Mouse (Mus musculus): Measurements from ENCODE around the gene Wdr26. TPM values are rescaled to one million over a fixed set of nuclear protein-coding genes. Genes with fewer than 3 reads are reported as not detected.

Gene Wdr26
- total and polyA plus RNA-seq, 2 experiments from 2014 or later = 44.1 to 49.6 TPM

- no peak for TF ChIP-seq CTCF (IDR thresholded peaks at IDR 0.05)
- DNase-seq (ENCODE audit: low spot score) (no peak), ATAC-seq (ENCODE audit: low FRiP score) (no peak)
- 77% methylated on average over 5 of the region's 5 CpGs for WGBS
- H3K4me2 ChIP-seq (ENCODE audit: low read depth, low read length, poor library complexity, severe bottlenecking) = no peak overlapping the region
- no peak overlapping the region for H3K4me3 ChIP-seq (ENCODE audit: low read depth, low read length)
- H3K4me1 ChIP-seq (ENCODE audit: insufficient read depth, low read length) = peaks cover 8% of the 10 kb centered on the region; the same call in 1 of the 2 replicates
- no peaks in the 10 kb centered on the region for H3K27me3 ChIP-seq (ENCODE audit: insufficient read depth, low read length)
- H3K9me3 ChIP-seq (ENCODE audit: low read length) = no peaks in the 10 kb centered on the region
- H3K36me3 ChIP-seq (ENCODE audit: insufficient read depth, low read length) = no peaks in the 10 kb centered on the region
- no peak overlapping the region for H3K27ac ChIP-seq (ENCODE audit: low read depth, low read length)
- no peak overlapping the region for H3K9ac ChIP-seq (replicated peaks; ENCODE audit: low read length, poor library complexity, severe bottlenecking)
Observed at GRCm38 (mm10) chr1:181258616-181259015, 46.8 kb upstream of the Wdr26 start.

GRCm38 (mm10) chr1:181257585-181258555 is 46.1 kb upstream of the Wdr26 start:
- 81% methylated on average over 20 of the region's 20 CpGs for WGBS
- H3K4me3 ChIP-seq (ENCODE audit: low read depth, low read length) = no peak overlapping the region
- DNase-seq (ENCODE audit: low spot score) (no peak), ATAC-seq (ENCODE audit: low FRiP score) (no peak)
- no peak for TF ChIP-seq CTCF (IDR thresholded peaks at IDR 0.05)
- H3K27me3 ChIP-seq (ENCODE audit: insufficient read depth, low read length) = no peaks in the 10 kb centered on the region
- H3K4me1 ChIP-seq (ENCODE audit: insufficient read depth, low read length) = peaks cover 8% of the 10 kb centered on the region; the same call in 1 of the 2 replicates
- H3K9me3 ChIP-seq (ENCODE audit: low read length) = no peaks in the 10 kb centered on the region
- H3K27ac ChIP-seq (ENCODE audit: low read depth, low read length) = no peak overlapping the region
- H3K9ac ChIP-seq (replicated peaks; ENCODE audit: low read length, poor library complexity, severe bottlenecking) = no peak overlapping the region
- H3K36me3 ChIP-seq (ENCODE audit: insufficient read depth, low read length) = no peaks in the 10 kb centered on the region
- no peak overlapping the region for H3K4me2 ChIP-seq (ENCODE audit: low read depth, low read length, poor library complexity, severe bottlenecking)

- H3K27me3 ChIP-seq (ENCODE audit: insufficient read depth, low read length) = no peaks in the 10 kb centered on the region
- no peak overlapping the region for H3K27ac ChIP-seq (ENCODE audit: low read depth, low read length)
- peak; percentile 56; the same call in 1 of the 2 replicates for ATAC-seq (ENCODE audit: low FRiP score)
Observed at GRCm38 (mm10) chr1:181256689-181257584, 45.1 kb upstream of the Wdr26 start.

GRCm38 (mm10) chr1:181255891-181256688 is 44.3 kb upstream of the Wdr26 start:
- H3K27ac ChIP-seq (ENCODE audit: low read depth, low read length) = no peak overlapping the region
- WGBS = 4% methylated on average over 20 of the region's 20 CpGs
- ATAC-seq (ENCODE audit: low FRiP score) (peak; percentile 73), DNase-seq (ENCODE audit: low spot score) (peak; percentile 77)
- no peaks in the 10 kb centered on the region for H3K27me3 ChIP-seq (ENCODE audit: insufficient read depth, low read length)
- H3K9me3 ChIP-seq (ENCODE audit: low read length) = no peaks in the 10 kb centered on the region
- no peaks in the 10 kb centered on the region for H3K36me3 ChIP-seq (ENCODE audit: insufficient read depth, low read length)
- H3K4me3 ChIP-seq (ENCODE audit: low read depth, low read length) = peak overlapping the region; percentile 24
- peak; percentile 55 for TF ChIP-seq CTCF (IDR thresholded peaks at IDR 0.05)
- H3K4me2 ChIP-seq (ENCODE audit: low read depth, low read length, poor library complexity, severe bottlenecking) = peak overlapping the region; percentile 69
- 0 out of 2 replicates have a peak overlapping the region, but pooled peaks have one; percentile 9 for H3K9ac ChIP-seq (replicated peaks; ENCODE audit: low read length, poor library complexity, severe bottlenecking)
- H3K4me1 ChIP-seq (ENCODE audit: insufficient read depth, low read length) = peaks cover 8% of the 10 kb centered on the region; the same call in 1 of the 2 replicates

More at GRCm38 (mm10) chr1:181256689-181257584, 45.1 kb upstream of the Wdr26 start:
- Histone ChIP-seq H3K4me1 (ENCODE audit: insufficient read depth, low read length) (peaks cover 8% of the 10 kb centered on the region; the same call in 1 of the 2 replicates), H3K9me3 (ENCODE audit: low read length) (no peaks in the 10 kb centered on the region), H3K4me3 (ENCODE audit: low read depth, low read length) (peak overlapping the region; percentile 24), H3K36me3 (ENCODE audit: insufficient read depth, low read length) (no peaks in the 10 kb centered on the region), H3K4me2 (ENCODE audit: low read depth, low read length, poor library complexity, severe bottlenecking) (peak overlapping the region; percentile 69), H3K9ac (replicated peaks; ENCODE audit: low read length, poor library complexity, severe bottlenecking) (0 out of 2 replicates have a peak overlapping the region, but pooled peaks have one; percentile 9)
- peak; percentile 19 for DNase-seq (ENCODE audit: low spot score)
- 26% methylated on average over 35 of the region's 36 CpGs for WGBS
- no peak for TF ChIP-seq CTCF (IDR thresholded peaks at IDR 0.05)

GRCm38 (mm10) chr1:181255450-181255849 is 43.6 kb upstream of the Wdr26 start:
- no peak overlapping the region for H3K9ac ChIP-seq (replicated peaks; ENCODE audit: low read length, poor library complexity, severe bottlenecking)
- no peaks in the 10 kb centered on the region for H3K27me3 ChIP-seq (ENCODE audit: insufficient read depth, low read length)
- no peaks in the 10 kb centered on the region for H3K36me3 ChIP-seq (ENCODE audit: insufficient read depth, low read length)
- no peaks in the 10 kb centered on the region for H3K9me3 ChIP-seq (ENCODE audit: low read length)
- ATAC-seq (ENCODE audit: low FRiP score) (no peak), DNase-seq (ENCODE audit: low spot score) (no peak)
- whole genome bisulfite sequencing = 74% methylated on average over 9 of the region's 9 CpGs
- no peak overlapping the region for H3K27ac ChIP-seq (ENCODE audit: low read depth, low read length)
- H3K4me2 ChIP-seq (ENCODE audit: low read depth, low read length, poor library complexity, severe bottlenecking) = no peak overlapping the region
- H3K4me3 ChIP-seq (ENCODE audit: low read depth, low read length) = no peak overlapping the region
- TF ChIP-seq CTCF (IDR thresholded peaks at IDR 0.05) = no peak
- peaks cover 8% of the 10 kb centered on the region; the same call in 1 of the 2 replicates for H3K4me1 ChIP-seq (ENCODE audit: insufficient read depth, low read length)

Data from midbrain, postnatal 0 days (tissue).